Mouse (Mus musculus) spleen, postnatal 10 days (tissue): ENCODE results near the gene Mycbp.

ENCODE experiments used
- DNase-seq, 2 experiments: peaks; one replicate each; pipeline ENCODE4 v3.0.0; 2021 to 2022; ENCODE audit warnings: low spot score in 2 of 2

The Mycbp gene

GRCm38 (mm10) chr4:123904333-123905125 lies at the start of gene Mycbp:
Mycbp (plus strand) TSS chr4:123904832.
- peak; percentile 98 to 99 for DNase-seq

GRCm38 (mm10) chr4:123856888-123857287 lies 47.7 kb upstream of the Mycbp start:
- no peak for DNase-seq

GRCm38 (mm10) chr4:123858090-123858489 lies 46.5 kb upstream of the Mycbp start:
- no peak for DNase-seq

DNA sequence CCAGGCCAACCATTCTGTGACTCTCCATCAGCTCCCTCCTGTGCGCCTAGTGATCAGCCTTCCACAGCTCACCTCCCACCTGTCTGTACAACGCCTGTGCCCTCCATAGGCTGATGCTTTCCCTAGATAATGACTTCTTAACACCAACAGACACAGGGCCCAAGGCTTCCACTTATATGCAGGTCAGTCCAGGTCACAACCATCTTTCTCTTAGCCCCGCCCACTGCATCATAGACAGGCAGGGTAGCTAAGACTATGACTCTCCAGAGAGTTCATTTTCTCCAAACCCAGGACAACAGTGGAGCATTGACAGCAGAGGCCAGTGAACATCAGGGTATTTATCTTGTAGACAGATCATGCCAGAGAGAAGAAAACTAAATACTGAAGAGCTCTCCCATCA lies 45.3 kb upstream of the Mycbp start, which contains the start of gene 4933427I04Rik:
Gene 4933427I04Rik (plus strand): TSS at position 301 of the 400 bp plus-strand sequence.
- no peak for DNase-seq

- DNase-seq: no peak
Observed at GRCm38 (mm10) chr4:123859803-123860202, 44.8 kb upstream of the Mycbp start.

- no peak for DNase-seq
Observed at GRCm38 (mm10) chr4:123860621-123861020, 44.0 kb upstream of the Mycbp start.

GRCm38 (mm10) chr4:123893726-123894125 lies 10.9 kb upstream of the Mycbp start:
- DNase-seq: no peak

DNA sequence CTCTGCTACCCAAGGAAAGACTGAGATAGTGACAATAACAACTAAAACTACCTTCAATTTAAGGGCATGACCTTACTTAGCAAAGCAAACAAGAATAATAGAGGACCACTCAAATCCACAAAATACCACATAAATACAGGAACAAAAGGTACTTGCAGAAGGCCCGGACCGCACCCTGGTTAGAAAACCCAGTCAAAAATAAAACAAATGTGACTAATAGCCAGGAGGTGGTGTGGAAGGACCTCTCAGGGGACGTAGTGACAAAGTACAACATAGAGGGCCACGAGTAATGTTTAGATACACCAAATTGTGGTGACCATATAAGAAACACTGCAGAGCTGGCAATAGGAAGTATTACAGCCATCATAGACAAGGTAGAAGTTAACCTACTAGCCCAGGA lies 10.3 kb upstream of the Mycbp start:
- no peak for DNase-seq

DNA sequence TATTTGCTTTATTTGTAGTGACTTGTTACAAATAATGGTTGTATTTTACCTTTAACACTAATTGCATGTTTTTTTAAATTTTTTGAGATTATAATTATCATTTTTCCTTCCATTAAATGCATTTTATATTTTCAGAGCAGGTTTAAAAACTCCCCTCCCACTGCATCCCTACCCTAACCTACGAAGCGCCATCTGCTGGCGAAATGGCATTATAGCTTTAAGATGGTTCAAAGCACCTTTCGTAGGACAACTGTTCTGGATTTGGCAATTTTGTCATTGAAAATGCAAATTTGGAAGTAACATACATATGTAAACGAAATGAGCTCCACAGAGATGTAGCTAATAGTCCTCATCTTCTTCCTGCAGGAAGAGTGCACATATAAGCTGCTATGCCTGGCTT lies 5.9 kb upstream of the Mycbp start:
- peak in 1 of 2 experiments; percentile 69 for DNase-seq

- no peak for DNase-seq
Observed at GRCm38 (mm10) chr4:123903432-123903831, 1.2 kb upstream of the Mycbp start.

DNA sequence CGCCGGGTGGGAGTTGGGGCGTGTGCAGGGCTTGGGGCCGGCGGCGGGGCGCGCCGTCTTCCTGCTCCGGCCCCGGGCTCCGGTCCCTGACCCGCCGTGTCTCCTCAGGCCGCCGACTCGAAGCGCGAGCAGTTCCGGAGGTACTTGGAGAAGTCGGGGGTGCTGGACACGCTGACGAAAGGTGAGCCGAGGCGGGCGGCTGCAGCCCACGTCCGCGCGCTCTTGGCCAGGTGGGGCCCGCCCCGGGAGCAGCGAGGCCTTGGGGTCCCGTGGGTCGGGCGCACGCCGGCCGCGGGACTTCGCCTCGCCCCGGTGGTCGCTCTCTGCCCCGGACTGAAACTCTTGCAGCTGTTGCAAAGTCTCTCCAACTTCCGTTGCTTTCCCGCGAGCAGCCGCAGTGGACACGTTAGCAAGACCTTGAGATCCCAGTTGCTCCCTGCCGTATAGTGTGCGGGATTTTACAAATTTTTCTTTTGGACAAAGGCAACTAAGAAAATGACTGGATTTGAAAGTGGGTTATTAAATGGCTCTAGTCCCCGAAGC lies 565 bp downstream of the Mycbp start:
- DNase-seq: no peak

DNA sequence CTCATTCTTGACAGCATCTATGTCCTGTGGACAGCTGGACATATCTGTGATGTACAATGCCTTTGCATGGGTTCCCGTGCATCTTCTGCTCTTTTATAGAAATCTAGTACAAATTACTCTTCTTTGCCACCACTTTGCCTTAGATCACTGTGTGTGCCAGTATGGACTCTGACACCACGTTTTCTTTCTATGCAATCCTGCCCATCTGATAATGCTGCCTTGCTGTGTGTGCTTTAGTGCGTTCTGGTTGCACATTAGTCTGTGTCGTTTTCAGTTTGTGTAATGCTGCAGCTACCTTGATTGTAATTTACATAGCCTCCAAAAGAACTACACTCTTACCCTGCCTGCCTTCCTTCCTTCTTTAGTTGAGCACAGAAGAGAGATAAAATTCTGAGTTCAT lies 6.9 kb downstream of the Mycbp start:
- DNase-seq: no peak

- no peak for DNase-seq
Observed at GRCm38 (mm10) chr4:123912431-123912830, 7.8 kb downstream of the Mycbp start.

DNA sequence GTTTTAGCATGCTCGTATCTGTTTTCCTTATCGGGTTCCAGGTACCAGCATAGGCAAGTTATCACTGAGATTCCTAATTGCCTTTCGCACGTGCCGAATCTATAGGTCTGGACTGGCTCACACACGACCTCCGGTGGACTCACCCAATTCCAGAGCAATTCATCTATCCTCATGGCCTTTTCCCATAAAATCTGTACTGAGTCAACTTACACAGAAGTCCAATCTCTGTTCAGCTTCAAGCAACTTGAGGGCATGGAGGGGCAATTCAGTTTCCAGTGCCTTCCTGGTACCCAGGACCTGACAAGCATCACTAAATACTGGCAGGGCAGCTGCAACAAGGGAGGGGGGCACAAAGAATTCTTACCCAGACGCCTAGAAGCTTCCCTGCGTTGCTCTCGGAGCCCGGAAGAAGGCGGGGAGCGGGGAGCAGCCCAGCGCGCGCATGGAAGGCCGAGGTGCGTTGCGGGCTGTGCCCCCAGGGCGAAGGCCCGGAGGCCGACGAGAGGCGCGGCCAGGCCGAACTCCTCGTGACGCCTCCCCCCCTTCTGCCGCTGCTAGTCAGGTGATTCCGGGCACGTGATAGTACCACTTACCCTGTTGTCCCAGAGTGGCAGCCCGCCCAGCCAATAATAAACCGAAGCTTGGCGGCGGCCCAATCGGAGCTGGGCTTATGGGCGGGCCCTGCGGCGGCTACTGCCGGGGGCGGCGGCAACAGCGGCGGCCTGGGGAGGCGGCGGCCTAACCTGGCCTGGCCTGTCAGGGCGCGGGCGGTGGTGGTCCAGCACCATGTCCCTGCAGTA lies 12.3 kb downstream of the Mycbp start, which contains the start of gene Rragc:
Gene Rragc (plus strand): TSS at position 699 of the 800 bp plus-strand sequence.
- peak; percentile 100 for DNase-seq

DNA sequence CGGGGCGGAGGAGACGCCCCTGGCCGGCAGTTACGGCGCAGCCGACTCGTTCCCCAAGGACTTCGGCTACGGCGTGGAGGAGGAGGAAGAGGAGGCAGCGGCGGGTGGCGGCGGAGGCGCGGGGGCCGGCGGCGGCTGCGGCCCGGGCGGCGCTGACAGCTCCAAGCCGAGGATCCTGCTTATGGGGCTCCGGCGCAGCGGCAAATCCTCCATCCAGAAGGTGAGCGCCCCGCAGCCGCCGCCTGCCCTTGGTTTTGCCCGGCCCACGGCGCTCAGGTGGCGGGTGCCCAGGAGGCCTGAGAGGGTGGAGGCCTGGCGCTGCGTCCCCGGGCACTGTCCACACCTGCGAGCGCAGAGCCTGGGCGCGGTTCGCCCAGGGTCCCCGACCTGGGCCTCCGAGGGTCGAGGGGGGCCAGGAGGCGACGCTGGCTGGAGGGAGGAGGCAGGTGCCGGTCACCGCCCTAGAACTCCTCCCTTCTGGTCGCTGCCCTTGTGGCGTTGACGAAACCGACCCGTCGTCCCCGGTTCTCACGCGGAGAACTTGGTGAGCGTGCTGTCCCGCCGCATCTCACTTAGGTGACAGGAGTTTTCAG lies 13.0 kb downstream of the Mycbp start, which contains the start of gene 4930535I16Rik:
Gene 4930535I16Rik (minus strand): TSS at position 475 of the 593 bp plus-strand sequence.
- peak in 1 of 2 experiments; percentile 57 for DNase-seq

DNA sequence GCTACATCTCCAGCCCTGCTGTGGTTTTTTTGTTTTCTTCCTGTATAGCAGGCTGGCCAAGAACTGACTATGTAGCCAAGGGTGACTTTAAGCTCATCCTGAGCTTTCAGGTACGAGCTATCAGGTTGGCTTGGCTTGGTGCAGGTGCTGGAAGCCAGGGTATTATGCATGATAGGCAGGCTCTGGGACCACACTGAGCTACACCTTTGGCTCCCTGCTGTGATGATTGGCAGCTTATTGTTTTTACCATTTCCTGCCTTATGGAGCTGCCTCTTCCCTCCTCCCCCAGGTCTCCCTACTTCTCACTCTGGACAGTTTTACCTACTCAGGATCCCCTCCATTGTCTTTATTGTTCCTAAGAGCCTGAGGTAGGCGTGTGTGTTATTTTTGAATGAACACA lies 14.2 kb downstream of the Mycbp start:
- DNase-seq: no peak

DNA sequence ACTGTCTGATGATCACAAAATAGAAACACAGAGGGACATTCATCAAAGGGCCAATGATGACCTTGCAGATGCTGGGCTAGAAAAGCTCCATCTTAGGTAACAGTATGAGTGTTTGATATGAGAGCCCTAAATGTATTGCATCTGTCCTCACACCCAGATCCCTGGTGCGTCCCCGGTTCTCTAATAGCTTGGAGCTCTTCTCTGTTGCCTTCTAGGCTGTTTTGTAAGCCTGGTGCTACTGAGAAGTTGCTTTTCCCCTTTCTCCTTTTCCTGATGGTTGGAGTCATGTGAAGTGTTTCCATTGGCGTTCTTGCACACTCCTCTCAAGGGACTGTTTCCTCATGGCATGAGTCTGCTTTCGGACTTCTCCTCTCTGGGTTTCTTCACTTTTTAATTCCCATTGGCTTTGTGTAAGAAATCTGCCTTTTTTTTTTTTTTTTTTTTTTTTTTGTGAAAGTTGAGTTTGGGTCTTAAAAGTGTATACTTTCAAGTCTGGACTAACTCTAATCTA lies 16.5 kb downstream of the Mycbp start:
- no peak for DNase-seq

DNA sequence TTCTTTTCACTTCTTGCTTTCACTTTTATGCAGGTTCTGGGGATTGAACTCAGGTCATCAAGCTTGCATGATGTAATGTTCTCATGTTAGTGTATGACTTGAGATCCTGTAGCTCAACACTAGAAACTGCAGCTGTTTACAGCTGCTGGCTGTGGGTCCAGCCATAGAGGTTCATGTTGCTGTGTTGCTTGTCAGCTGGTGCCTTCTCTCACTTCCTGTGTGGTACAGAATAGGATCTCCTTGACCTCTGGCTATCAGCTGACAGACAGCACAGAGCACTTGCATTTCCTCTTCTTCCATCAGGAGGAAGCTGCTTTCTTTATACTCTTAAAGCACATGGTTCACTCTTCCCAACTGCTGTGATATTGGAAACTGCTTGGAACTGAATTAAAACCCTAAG lies 23.3 kb downstream of the Mycbp start:
- no peak for DNase-seq

GRCm38 (mm10) chr4:123929994-123930393 lies 25.4 kb downstream of the Mycbp start:
- no peak for DNase-seq

- no peak for DNase-seq
Observed at GRCm38 (mm10) chr4:123934306-123934705, 29.7 kb downstream of the Mycbp start.

DNA sequence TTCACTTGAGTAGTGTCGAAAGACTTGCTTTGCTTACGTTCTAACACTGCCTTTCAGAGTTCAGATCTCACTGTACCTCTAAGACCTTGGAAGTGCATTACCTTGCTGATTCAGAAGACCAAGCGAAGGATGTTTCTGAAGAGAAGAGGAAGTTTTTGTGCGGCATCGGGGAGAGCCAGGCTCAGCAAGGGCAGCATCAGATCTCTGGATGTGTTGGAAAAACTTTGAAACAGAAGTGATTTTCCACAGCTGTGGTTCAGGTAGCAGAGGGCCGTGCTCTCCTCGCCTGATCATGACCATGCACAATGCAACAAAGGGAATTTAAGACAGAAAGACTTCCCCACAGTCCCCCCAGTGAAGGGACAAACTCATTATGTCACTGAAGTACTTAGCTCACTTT lies 31.4 kb downstream of the Mycbp start:
- DNase-seq: no peak

DNA sequence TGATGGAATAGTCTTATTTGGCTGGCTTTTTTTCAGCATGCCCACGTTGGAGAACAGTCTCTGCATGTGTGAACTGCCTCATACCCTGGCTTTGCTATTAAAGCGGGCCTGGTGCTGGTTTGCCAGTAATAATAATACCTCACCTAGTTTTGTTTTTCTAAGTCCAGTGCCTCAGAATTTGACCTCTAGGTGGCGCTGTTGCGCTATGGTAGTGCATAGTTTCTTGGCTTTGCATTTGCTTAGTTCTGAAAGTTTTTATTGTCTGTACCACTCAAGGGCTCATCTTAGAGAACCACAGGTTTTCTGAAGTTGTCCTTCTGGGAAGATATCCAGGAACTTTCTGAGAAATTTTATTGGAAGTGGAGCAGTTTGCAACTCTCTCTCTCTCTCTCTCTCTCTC lies 35.2 kb downstream of the Mycbp start:
- peak; percentile 63 to 84 for DNase-seq
